Mouse (Mus musculus) hindbrain, embryonic 12.5 days (tissue): Measurements from ENCODE around the gene Timm29. TPM values are rescaled to one million over a fixed set of nuclear protein-coding genes. Genes with fewer than 3 reads are reported as not detected.
"Not testable (repeated sequence)": the region's sequence is repeated elsewhere in the genome, so short reads cannot be mapped to it uniquely, and the experiment has no call there.

Experiments
- ATAC-seq: fragments of 200-750 bp; cut with Nextera tagmentation; 2 replicates; pipeline ENCODE4 v1.8.0; 2017; ENCODE audit warnings: moderate TSS enrichment; ENCODE audit not compliant: low FRiP score
- H3K27ac ChIP-seq: fragments of 300-500 bp; sonication (generic); 2 replicates; pipeline ENCODE4 v1.5.1; 2016; ENCODE audit warnings: mild to moderate bottlenecking
- H3K27me3 ChIP-seq: fragments of 300-500 bp; sonication (generic); 2 replicates; pipeline ENCODE4 v1.6.1; 2016; ENCODE audit warnings: mild to moderate bottlenecking
- H3K36me3 ChIP-seq: fragments of 300-500 bp; sonication (generic); 2 replicates; pipeline ENCODE4 v1.6.1; 2016; ENCODE audit warnings: mild to moderate bottlenecking
- H3K4me1 ChIP-seq: fragments of 300-500 bp; sonication (generic); 2 replicates; pipeline ENCODE4 v1.6.1; 2016
- H3K4me2 ChIP-seq: fragments of 300-500 bp; sonication (generic); replicated peaks from 2 replicates; pipeline ENCODE4 v1.6.1; 2016; ENCODE audit warnings: mild to moderate bottlenecking
- H3K4me3 ChIP-seq: fragments of 300-500 bp; sonication (generic); 2 replicates; pipeline ENCODE4 v1.5.1; 2016; ENCODE audit warnings: mild to moderate bottlenecking
- H3K9ac ChIP-seq: fragments of 300-500 bp; sonication (generic); 2 replicates; pipeline ENCODE4 v1.6.1; 2016; ENCODE audit warnings: mild to moderate bottlenecking, moderate library complexity
- H3K9me3 ChIP-seq: fragments of 300-500 bp; sonication (generic); replicated peaks from 2 replicates; pipeline ENCODE4 v1.6.1; 2016; ENCODE audit warnings: mild to moderate bottlenecking
- WGBS: fragments of 180-500 bp; shearing (Covaris S2); methylation state at CpG from one replicate; pipeline ENCODE4 v1.1.7; 2016; 5-methylcytosine and 5-hydroxymethylcytosine counted together
- polyA plus RNA-seq: library from polyadenylated mRNA; unstranded; fragments of >200 nt; fragmentation: Nextera tagmentation; extraction: Ambion mirVana; gene quantifications from 2 replicates; pipeline ENCODE4 v1.2.1, GENCODE M21; 2016

The Timm29 gene
- polyA plus RNA-seq, 1 experiment from 2014 or later = 56.5 TPM

DNA sequence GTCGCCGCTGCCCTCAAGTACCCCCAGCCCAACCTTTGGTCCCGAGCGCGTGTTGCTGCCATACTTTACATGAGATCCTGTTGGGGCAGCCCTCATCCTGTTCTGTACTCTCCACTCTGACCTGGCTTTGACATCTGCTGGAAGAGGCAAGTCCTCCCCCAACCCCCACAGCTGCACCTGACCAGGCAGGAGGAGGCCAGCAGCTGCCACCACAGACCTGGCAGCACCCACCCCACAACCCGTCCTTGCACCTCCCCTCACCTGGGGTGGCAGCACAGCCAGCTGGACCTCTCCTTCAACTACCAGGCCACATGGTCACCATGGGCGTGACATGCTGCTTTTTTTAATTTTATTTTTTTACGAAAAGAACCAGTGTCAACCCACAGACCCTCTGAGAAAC is 4.2 kb upstream of the Timm29 start:
- Histone ChIP-seq H3K27ac (no peak overlapping the region), H3K4me1 (peaks cover 10% of the 10 kb centered on the region), H3K9ac (no peak overlapping the region), H3K4me3 (no peak overlapping the region), H3K36me3 (peaks cover 69% of the 10 kb centered on the region), H3K9me3 (no peaks in the 10 kb centered on the region), H3K4me2 (no peak overlapping the region), H3K27me3 (no peaks in the 10 kb centered on the region)
- 95% methylated on average over 8 of the region's 8 CpGs for WGBS
- ATAC-seq = no peak

DNA sequence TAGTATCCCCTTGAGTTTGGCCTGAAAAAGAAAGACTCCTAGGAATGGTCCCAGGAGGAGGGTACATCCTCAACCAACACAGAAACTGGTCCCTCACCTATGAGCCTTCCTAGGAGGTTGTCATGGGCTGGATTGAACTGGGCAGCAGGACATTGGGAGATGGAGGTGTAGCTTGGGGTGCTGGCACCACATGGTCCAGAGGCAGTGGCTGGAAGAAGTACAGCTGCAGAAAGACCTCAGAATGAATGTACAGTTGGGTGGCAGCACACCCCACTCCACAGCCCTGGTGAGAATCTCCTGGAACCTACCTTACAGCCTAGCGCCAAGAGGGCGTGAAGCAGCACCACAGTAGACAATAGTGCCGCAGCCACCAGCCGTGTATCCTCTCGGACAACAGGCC is 3.0 kb upstream of the Timm29 start:
- Histone ChIP-seq H3K27ac (no peak overlapping the region), H3K9ac (no peak overlapping the region), H3K9me3 (no peaks in the 10 kb centered on the region), H3K4me3 (no peak overlapping the region), H3K4me2 (no peak overlapping the region), H3K27me3 (no peaks in the 10 kb centered on the region), H3K4me1 (peaks cover 22% of the 10 kb centered on the region), H3K36me3 (peaks cover 60% of the 10 kb centered on the region)
- ATAC-seq = no peak
- WGBS = 94% methylated on average over 5 of the region's 5 CpGs

DNA sequence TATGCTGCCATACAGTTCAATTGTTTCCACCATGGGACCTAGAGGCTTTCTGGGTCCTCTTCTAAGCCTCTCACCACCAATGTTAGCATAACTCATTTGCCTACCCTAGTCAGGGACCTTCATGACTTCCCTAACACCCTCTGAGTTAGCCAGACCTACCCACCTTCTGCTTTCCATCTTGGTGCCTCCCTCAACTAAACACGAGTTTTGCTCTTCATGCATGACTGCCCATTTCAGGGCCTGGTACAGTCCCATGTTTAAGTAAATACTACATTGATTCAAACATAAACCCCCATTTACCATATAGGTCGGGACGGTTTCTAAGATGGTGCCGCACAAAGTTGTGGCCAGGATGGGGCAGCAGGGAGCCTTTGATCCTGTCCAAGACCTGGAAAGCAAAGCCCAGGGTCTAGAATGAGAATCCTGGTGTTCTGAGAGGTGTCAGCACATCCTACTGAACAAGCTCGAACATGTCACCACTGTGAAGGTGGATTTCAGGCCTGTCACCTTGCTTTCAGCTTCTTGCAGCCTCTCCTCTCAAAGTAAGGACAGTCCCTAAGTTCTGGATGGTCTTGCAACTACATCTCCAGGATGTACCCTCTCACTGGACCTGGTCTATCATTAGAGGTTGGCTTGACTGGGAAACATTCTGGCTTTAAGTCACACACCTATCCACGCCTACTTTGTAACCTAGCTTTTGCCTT is 1.2 kb upstream of the Timm29 start:
- Histone ChIP-seq H3K27ac (no peak overlapping the region), H3K4me2 (peak overlapping the region; percentile 98), H3K9ac (no peak overlapping the region), H3K9me3 (no peaks in the 10 kb centered on the region), H3K36me3 (peaks cover 57% of the 10 kb centered on the region), H3K4me1 (peaks cover 29% of the 10 kb centered on the region), H3K4me3 (no peak overlapping the region), H3K27me3 (no peaks in the 10 kb centered on the region)
- WGBS = 89% methylated on average over 6 of the region's 6 CpGs
- no peak for ATAC-seq

DNA sequence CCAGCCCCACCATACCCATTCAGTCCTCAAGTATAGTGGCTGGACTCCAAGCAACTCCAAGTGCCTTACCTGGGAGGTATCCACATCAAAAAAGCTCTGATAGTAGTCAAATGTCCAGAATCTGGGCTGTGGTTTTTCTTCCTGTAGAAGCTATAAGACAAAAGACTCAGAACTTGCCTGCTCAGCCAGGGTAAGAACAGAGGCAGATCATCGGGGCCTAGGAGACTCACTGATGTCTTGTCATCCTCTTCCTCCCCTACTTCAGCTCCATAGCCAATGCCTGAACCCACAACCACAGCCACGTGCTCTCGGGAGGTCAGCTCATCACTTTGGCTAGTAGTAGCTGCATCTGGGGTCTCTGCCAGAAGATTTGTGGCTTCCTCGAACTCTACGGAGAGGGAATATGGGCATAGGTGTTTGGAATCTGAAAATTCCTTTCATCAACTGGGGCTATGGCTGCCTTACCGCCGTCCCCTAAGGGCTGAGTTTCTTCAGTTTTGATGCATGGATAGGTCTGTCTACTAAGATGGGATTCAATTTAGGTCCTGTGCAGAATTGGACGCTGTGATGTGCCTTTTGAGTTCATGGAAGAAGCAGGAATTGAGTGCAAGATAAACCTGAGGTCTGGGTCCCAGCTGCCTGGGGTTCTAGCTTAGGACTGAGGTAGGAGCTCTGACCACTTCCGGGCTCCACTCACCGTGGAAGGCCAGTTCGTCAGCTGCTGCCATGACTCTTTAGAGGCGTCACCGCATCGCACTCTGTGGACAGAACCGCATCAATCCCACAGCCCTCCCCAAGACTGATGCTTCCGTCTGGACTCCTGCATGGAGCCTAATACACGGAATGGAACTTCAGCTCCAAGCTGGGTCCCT is 455 bp upstream of the Timm29 start:
- peaks cover 29% of the 10 kb centered on the region for H3K4me1 ChIP-seq
- H3K36me3 ChIP-seq = peaks cover 49% of the 10 kb centered on the region
- H3K9ac ChIP-seq = peak overlapping the region; percentile 94
- H3K4me2 ChIP-seq = peak overlapping the region; percentile 98
- peak overlapping the region; percentile 98 for H3K4me3 ChIP-seq
- 21% methylated on average over 17 of the region's 17 CpGs for WGBS
- ATAC-seq = peak; percentile 84
- peak overlapping the region; percentile 86 for H3K27ac ChIP-seq
- no peaks in the 10 kb centered on the region for H3K27me3 ChIP-seq
- no peaks in the 10 kb centered on the region for H3K9me3 ChIP-seq

DNA sequence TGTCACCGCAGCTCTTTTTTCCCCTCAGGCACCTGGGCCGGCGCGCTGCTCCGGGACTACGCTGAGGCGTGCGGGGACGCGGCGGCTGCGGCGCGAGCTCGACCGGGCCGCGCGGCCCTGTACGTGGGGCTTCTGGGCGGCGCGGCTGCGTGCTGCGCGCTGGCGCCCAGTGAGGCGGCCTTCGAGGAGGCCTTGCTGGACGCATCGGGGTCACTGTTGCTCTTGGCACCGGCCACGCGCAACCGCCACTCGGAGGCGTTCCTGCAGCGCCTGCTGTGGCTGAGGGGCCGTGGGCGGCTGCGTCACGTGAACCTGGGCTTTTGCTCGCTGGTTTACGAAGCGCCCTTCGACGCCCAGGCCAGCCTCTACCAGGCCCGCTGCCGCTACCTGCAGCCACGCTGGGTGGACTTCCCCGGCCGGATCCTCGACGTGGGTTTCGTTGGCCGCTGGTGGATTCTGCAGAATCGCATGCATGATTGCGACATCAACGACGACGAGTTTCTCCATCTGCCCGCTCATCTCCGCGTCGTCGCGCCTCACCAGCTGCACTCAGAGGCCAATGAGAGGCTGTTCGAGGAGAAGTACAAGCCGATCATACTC is 700 bp downstream of the Timm29 start:
- no peaks in the 10 kb centered on the region for H3K9me3 ChIP-seq
- peak overlapping the region; percentile 86 for H3K27ac ChIP-seq
- WGBS = 4% methylated on average over 55 of the region's 69 CpGs
- H3K9ac ChIP-seq = peak overlapping the region; percentile 94
- H3K4me2 ChIP-seq = peak overlapping the region; percentile 98
- H3K27me3 ChIP-seq = no peaks in the 10 kb centered on the region
- ATAC-seq = peak; percentile 72
- peak overlapping the region; percentile 98 for H3K4me3 ChIP-seq
- peaks cover 29% of the 10 kb centered on the region for H3K4me1 ChIP-seq
- peaks cover 37% of the 10 kb centered on the region for H3K36me3 ChIP-seq

DNA sequence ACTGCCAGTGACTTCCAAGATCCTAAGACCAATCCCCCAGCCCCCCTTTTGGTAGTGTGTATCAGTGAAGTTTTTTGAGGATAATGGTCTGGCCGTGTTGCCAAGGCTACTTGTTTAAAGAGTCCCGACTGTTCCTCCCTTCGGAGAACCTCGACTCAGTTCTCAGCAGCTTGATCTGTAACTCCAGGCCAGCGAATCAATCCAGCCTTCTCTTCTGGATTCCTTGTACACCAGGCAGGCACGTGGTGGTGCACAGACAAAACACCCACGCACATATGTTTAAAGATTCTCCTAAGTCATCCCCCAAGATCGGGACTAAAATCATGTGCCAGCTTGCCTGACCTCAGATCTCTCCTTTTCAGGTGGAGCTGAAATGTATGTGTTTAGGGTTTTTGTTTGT is 1.8 kb downstream of the Timm29 start:
- Histone ChIP-seq H3K36me3 (peaks cover 26% of the 10 kb centered on the region), H3K9ac (peak overlapping the region; percentile 94; the same call in 1 of the 2 replicates), H3K4me2 (peak overlapping the region; percentile 98), H3K4me1 (peaks cover 29% of the 10 kb centered on the region)
- H3K9me3 ChIP-seq, H3K27me3 ChIP-seq, H3K4me3 ChIP-seq, ATAC-seq, H3K27ac ChIP-seq: not testable (repeated sequence)
- 90% methylated on average over 8 of the region's 8 CpGs for WGBS

DNA sequence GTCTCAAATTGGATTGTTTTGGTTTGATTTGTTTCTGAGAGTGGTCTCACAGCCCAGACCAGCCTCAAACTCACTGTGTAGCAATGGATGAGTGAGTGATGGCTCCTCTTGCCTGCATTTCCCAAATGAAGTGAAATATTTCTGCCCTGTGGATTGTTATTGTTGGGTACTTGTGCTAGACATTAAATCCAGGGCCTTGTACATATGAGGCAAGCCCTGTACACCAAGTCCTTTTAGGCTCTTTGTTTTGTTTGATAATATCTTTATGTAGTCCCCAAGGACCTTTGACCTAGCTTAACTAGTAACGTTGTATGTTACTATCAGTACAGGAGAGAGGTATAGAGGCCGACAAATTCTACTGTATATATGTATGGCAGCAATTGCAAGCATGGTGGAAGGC is 2.3 kb downstream of the Timm29 start:
- H3K4me2 ChIP-seq = 0 out of 2 replicates have a peak overlapping the region, but pooled peaks have one; percentile 15
- 0 out of 2 replicates have a peak overlapping the region, but pooled peaks have one; percentile 4 for H3K9ac ChIP-seq
- no peak overlapping the region for H3K4me3 ChIP-seq
- H3K4me1 ChIP-seq = peaks cover 29% of the 10 kb centered on the region
- no peaks in the 10 kb centered on the region for H3K9me3 ChIP-seq
- peaks cover 21% of the 10 kb centered on the region for H3K36me3 ChIP-seq
- no peak overlapping the region for H3K27ac ChIP-seq
- WGBS = 84% methylated on average over 2 of the region's 2 CpGs
- no peaks in the 10 kb centered on the region for H3K27me3 ChIP-seq
- ATAC-seq = no peak

DNA sequence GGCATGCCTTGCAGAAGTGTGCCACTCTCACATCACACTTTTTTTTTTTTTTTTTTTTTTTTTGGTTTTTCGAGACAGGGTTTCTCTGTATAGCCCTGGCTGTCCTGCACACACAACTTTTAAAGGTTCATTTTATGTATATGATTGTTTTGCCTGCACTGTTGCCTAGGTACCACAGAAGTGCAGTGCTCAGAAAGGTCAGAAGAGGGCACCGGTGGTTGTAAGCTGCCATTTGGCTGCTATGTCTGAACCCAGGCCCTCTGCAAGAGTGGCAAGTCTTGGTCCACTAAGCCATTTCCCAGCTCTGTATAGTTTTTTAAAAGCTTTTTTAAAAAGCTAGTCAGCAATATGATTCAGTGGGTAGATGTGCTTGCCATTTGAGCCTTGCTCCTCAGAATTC is 5.7 kb downstream of the Timm29 start:
- WGBS = 39% methylated on average over 2 of the region's 2 CpGs
- H3K27ac ChIP-seq = no peak overlapping the region
- no peak overlapping the region for H3K4me3 ChIP-seq
- no peak overlapping the region for H3K9ac ChIP-seq
- no peak overlapping the region for H3K4me2 ChIP-seq
- no peak for ATAC-seq
- peaks cover 21% of the 10 kb centered on the region for H3K4me1 ChIP-seq
- no peaks in the 10 kb centered on the region for H3K27me3 ChIP-seq
- peaks cover 14% of the 10 kb centered on the region; the same call in 1 of the 2 replicates for H3K36me3 ChIP-seq
- no peaks in the 10 kb centered on the region for H3K9me3 ChIP-seq

DNA sequence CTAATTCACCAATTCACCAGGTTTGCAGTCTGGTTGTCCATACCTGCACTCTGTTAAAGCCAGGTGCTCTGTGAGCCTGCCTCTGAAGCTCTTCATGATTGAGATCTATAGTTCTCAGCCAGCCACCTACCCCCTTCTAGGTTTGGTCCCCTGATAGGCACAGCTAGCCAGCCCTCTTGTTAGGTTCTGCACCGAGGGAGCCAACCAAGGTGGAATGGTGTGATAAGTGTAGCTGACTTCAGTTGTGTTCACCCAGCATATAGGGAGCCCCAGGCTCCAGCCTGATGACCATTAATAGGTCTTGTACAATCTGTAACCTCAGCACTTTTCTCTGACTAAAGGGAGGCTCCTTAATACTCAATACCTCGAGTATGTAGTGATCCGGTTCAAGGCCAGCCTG is 7.7 kb downstream of the Timm29 start:
- no peak overlapping the region for H3K4me3 ChIP-seq
- H3K9me3 ChIP-seq = no peaks in the 10 kb centered on the region
- no peaks in the 10 kb centered on the region for H3K27me3 ChIP-seq
- no peak overlapping the region for H3K4me2 ChIP-seq
- H3K27ac ChIP-seq = no peak overlapping the region
- ATAC-seq = no peak
- 79% methylated on average over 3 of the region's 3 CpGs for WGBS
- peaks cover under 1% of the 10 kb centered on the region; the same call in 1 of the 2 replicates for H3K4me1 ChIP-seq
- no peak overlapping the region for H3K9ac ChIP-seq
- peaks cover 9% of the 10 kb centered on the region; the same call in 1 of the 2 replicates for H3K36me3 ChIP-seq

DNA sequence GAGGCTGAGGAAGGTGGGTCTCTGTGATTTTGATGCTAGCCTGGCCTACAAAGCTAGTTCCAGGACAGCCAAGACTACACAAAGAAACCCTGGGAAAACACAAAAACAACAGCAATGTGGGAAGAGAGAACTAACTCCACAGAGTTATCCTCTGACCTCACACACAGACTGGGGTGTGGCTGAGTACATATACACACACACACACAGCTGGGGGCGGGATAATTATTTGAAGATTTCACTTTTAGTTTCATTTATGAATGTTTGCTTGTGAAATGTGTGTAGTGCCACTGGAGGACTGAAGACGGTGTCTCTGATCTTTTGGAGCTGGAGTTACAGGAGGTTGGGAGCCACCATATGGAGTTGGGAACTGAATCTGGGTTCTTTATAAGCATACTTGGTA is 8.6 kb downstream of the Timm29 start:
- H3K4me2 ChIP-seq = no peak overlapping the region
- no peaks in the 10 kb centered on the region for H3K9me3 ChIP-seq
- H3K4me1 ChIP-seq = no peaks in the 10 kb centered on the region
- no peak overlapping the region for H3K4me3 ChIP-seq
- ATAC-seq = no peak
- no peak overlapping the region for H3K27ac ChIP-seq
- no peaks in the 10 kb centered on the region for H3K27me3 ChIP-seq
- peaks cover 2% of the 10 kb centered on the region; the same call in 1 of the 2 replicates for H3K36me3 ChIP-seq
- 87% methylated on average over 2 of the region's 2 CpGs for WGBS
- no peak overlapping the region for H3K9ac ChIP-seq

DNA sequence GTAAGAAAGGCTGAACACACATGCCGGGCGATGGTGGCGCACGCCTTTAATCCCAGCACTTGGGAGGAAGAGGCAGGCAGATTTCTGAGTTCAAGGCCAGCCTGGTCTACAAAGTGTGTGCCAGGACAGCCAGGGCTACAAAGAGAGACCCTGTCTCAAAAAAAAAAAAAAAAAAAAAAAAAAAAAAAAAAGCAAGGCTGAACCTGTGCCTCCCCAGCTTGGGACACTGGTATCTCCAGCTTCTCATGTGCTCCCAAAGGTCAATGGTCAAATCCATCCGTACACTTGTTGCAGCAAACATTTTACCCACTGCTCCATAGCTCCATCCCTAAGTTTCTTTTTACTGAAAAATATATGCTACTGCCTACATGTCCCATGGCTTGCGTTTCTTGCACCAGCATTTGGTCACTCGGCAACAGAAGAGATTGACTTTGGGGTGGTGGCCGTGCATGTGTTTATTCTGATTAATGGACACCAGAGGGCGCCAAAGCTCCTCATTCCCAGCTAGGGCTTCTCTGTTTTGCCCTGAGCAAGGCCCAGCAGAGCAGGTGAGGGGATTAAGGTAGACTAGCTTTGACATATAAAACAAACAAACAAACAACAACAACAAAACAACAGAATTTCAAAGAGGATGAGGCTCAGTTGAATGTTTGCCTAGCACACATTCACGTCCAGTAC is 9.3 kb downstream of the Timm29 start:
- Histone ChIP-seq H3K4me3 (no peak overlapping the region), H3K9ac (no peak overlapping the region), H3K27ac (no peak overlapping the region), H3K27me3 (no peaks in the 10 kb centered on the region), H3K9me3 (no peaks in the 10 kb centered on the region), H3K36me3 (no peaks in the 10 kb centered on the region), H3K4me2 (no peak overlapping the region), H3K4me1 (no peaks in the 10 kb centered on the region)
- WGBS = 48% methylated on average over 10 of the region's 10 CpGs
- ATAC-seq = 0 out of 2 replicates have a peak, but pooled peaks have one; percentile 54

DNA sequence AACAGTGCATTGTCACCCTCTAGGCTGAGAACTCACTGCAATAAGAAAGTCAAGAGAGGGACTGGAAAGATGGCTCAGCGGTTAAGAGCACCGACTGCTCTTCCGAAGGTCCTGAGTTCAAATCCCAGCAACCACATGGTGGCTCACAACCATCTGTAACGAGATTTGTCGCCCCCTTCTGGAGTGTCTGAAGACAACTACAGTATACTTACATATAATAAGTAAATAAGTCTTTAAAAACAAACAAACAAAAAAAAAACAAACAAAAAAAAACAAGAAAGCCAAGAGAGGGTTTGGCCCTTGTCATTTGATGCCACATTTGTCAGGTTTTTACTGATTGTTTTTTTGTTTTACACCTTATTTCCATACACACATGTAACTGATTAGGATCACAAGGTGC is 11.6 kb downstream of the Timm29 start:
- no peak for ATAC-seq
- no peaks in the 10 kb centered on the region for H3K9me3 ChIP-seq
- H3K9ac ChIP-seq = no peak overlapping the region
- H3K27me3 ChIP-seq = no peaks in the 10 kb centered on the region
- H3K4me3 ChIP-seq = no peak overlapping the region
- H3K4me2 ChIP-seq = no peak overlapping the region
- no peaks in the 10 kb centered on the region for H3K36me3 ChIP-seq
- H3K4me1 ChIP-seq = no peaks in the 10 kb centered on the region
- no peak overlapping the region for H3K27ac ChIP-seq
- 71% methylated on average over 5 of the region's 5 CpGs for WGBS
